ENCODE assay signal across 1 mouse cellular context in the genomic region with DNA sequence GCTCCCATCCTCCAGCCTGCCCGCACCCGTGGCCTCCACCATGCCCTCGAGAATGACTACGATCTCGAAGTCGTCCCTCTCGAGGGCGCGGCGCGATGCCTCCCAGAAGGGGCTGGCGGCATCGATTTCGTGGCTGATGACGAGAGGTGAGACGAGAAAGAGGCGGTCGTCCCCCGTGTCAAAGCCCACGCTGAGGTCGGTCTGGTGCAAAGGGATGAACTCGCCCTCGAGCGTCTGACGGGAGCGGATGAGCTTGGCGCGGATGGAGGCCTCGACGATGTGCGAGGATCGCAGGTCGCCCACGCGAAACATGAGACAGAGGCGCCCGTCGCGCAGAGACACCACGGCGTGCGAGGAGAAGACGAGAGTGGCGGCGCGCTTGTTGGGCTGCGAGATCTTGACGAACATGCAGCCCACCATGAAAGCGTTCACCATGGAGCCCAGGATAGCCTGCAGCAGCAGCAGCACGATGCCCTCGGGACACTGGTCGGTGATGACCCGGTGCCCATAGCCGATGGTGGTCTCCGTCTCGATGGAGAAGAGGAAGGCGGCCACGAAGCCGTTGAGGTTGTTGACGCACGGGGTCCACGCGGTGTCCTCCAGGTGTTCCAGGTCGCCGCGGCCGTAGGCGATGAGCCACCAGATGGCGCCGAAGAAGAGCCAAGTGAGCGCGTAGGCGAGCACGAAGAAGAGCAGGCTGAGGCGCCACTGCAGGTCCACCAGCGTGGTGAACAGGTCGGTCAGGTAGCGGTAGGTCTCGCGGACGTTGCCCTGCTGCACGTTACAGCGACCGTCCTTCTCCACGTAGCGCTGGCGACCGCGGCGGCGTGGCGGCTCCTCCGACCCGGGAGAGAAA.
TF ChIP-seq lines count a peak whose summit lies in the region.

No protein-coding gene starts in this region.

TF ChIP-seq in MEL, 35 proteins besides CTCF, POLR2A, EP300 and RAD21:
- TF ChIP-seq UBTF (IDR thresholded peaks at IDR 0.05; ENCODE audit: borderline replicate concordance, insufficient read depth, low read depth, low read length) (no peak), MYB (IDR thresholded peaks at IDR 0.05; ENCODE audit: low read depth, low read length) (no peak), MAX (IDR thresholded peaks at IDR 0.05; ENCODE audit: low read length) (no peak), MAZ (IDR thresholded peaks at IDR 0.05; ENCODE audit: low read depth, low read length) (no peak), TCF12 (IDR thresholded peaks at IDR 0.05; ENCODE audit: low read depth, low read length) (no peak), CHD2 (IDR thresholded peaks at IDR 0.05; ENCODE audit: low read length) (no peak), NELFE (IDR thresholded peaks at IDR 0.05; ENCODE audit: low read depth, low read length) (no peak), MYC (IDR thresholded peaks at IDR 0.05; ENCODE audit: low read depth, low read length) (no peak), NRF1 (IDR thresholded peaks at IDR 0.05; ENCODE audit: insufficient read depth, low read depth, low read length, poor library complexity, severe bottlenecking) (no peak), TAL1 (IDR thresholded peaks at IDR 0.05; ENCODE audit: low read length) (no peak), ZMIZ1 (IDR thresholded peaks at IDR 0.05; ENCODE audit: low read depth, low read length) (no peak)
